Mouse (Mus musculus): ENCODE data around the gene Cdkl3. TPM values are rescaled to one million over a fixed set of nuclear protein-coding genes. Genes with fewer than 3 reads are reported as not detected.

The Cdkl3 gene
- total RNA-seq, 2 experiments from 2014 or later: 13.6 to 13.7 TPM

GRCm38 (mm10) chr11:51971644-51972043 lies 32.4 kb upstream of the Cdkl3 start:
- Histone ChIP-seq H3K4me3 (no peak overlapping the region), H3K27ac (no peak overlapping the region)
- no peak for TF ChIP-seq CTCF (conservative IDR thresholded peaks at IDR 0.05)
- no peak for DNase-seq (ENCODE audit: low spot score in 2 of 2)

GRCm38 (mm10) chr11:51999611-52000289 lies 4.3 kb upstream of the Cdkl3 start:
- DNase-seq (ENCODE audit: low spot score in 2 of 2): no peak
- Histone ChIP-seq H3K4me3 (peak overlapping the region; percentile 99), H3K27ac (peak overlapping the region; percentile 100)
- TF ChIP-seq CTCF (conservative IDR thresholded peaks at IDR 0.05): no peak

GRCm38 (mm10) chr11:52000290-52000962 lies 3.6 kb upstream of the Cdkl3 start, which contains the start of gene Ube2b:
Ube2b (minus strand) TSS chr11:52000762.
- DNase-seq (ENCODE audit: low spot score in 2 of 2): peak; percentile 93 to 96
- peak within 1 kb of the TSS; percentile 99 for H3K4me3 ChIP-seq
- peak within 1 kb of the TSS; percentile 100 for H3K27ac ChIP-seq
- TF ChIP-seq CTCF (conservative IDR thresholded peaks at IDR 0.05): no peak

GRCm38 (mm10) chr11:52001341-52001740 lies 2.7 kb upstream of the Cdkl3 start:
- TF ChIP-seq CTCF (conservative IDR thresholded peaks at IDR 0.05): no peak
- peak overlapping the region; percentile 99; the same call in 1 of the 2 replicates for H3K4me3 ChIP-seq
- DNase-seq (ENCODE audit: low spot score in 2 of 2): no peak
- peak overlapping the region; percentile 100 for H3K27ac ChIP-seq

- no peak for TF ChIP-seq CTCF (conservative IDR thresholded peaks at IDR 0.05)
- Histone ChIP-seq H3K27ac (peak overlapping the region; percentile 100; the same call in 1 of the 2 replicates), H3K4me3 (no peak overlapping the region)
- DNase-seq (ENCODE audit: low spot score in 2 of 2): no peak
Measured at GRCm38 (mm10) chr11:52001861-52002260, 2.2 kb upstream of the Cdkl3 start.

GRCm38 (mm10) chr11:52002842-52003504 lies 1.0 kb upstream of the Cdkl3 start:
- H3K27ac ChIP-seq: peak overlapping the region; percentile 95
- TF ChIP-seq CTCF (conservative IDR thresholded peaks at IDR 0.05): peak; percentile 43
- DNase-seq (ENCODE audit: low spot score in 2 of 2): no peak
- H3K4me3 ChIP-seq: peak overlapping the region; percentile 82

- Histone ChIP-seq H3K27ac (peak overlapping the region; percentile 95), H3K4me3 (peak overlapping the region; percentile 82)
- TF ChIP-seq CTCF (conservative IDR thresholded peaks at IDR 0.05): no peak
- no peak for DNase-seq (ENCODE audit: low spot score in 2 of 2)
Measured at GRCm38 (mm10) chr11:52003505-52003771, 583 bp upstream of the Cdkl3 start.

GRCm38 (mm10) chr11:52005586-52005985 lies 1.6 kb downstream of the Cdkl3 start:
- no peak for TF ChIP-seq CTCF (conservative IDR thresholded peaks at IDR 0.05)
- Histone ChIP-seq H3K27ac (no peak overlapping the region), H3K4me3 (no peak overlapping the region)
- DNase-seq (ENCODE audit: low spot score in 2 of 2): no peak

GRCm38 (mm10) chr11:52011011-52011410 lies 7.0 kb downstream of the Cdkl3 start:
- H3K27ac ChIP-seq: no peak overlapping the region
- H3K4me3 ChIP-seq: no peak overlapping the region
- no peak for DNase-seq (ENCODE audit: low spot score in 2 of 2)
- no peak for TF ChIP-seq CTCF (conservative IDR thresholded peaks at IDR 0.05)

GRCm38 (mm10) chr11:52011541-52011940 lies 7.5 kb downstream of the Cdkl3 start:
- DNase-seq (ENCODE audit: low spot score in 2 of 2): no peak
- H3K4me3 ChIP-seq: no peak overlapping the region
- no peak for TF ChIP-seq CTCF (conservative IDR thresholded peaks at IDR 0.05)
- no peak overlapping the region for H3K27ac ChIP-seq

- TF ChIP-seq CTCF (conservative IDR thresholded peaks at IDR 0.05): no peak
- Histone ChIP-seq H3K27ac (no peak overlapping the region), H3K4me3 (no peak overlapping the region)
- DNase-seq (ENCODE audit: low spot score in 2 of 2): no peak
Measured at GRCm38 (mm10) chr11:52018217-52018616, 14.2 kb downstream of the Cdkl3 start.

GRCm38 (mm10) chr11:52032356-52032755 lies 28.3 kb downstream of the Cdkl3 start:
- TF ChIP-seq CTCF (conservative IDR thresholded peaks at IDR 0.05): no peak
- H3K27ac ChIP-seq: no peak overlapping the region
- no peak overlapping the region for H3K4me3 ChIP-seq
- DNase-seq (ENCODE audit: low spot score in 2 of 2): no peak

GRCm38 (mm10) chr11:52033953-52034352 lies 29.9 kb downstream of the Cdkl3 start:
- peak; percentile 55 to 76 for DNase-seq (ENCODE audit: low spot score in 2 of 2)

More at GRCm38 (mm10) chr11:52033953-52034352, 29.9 kb downstream of the Cdkl3 start:
- no peak for TF ChIP-seq CTCF (conservative IDR thresholded peaks at IDR 0.05)
- Histone ChIP-seq H3K4me3 (no peak overlapping the region), H3K27ac (peak overlapping the region; percentile 43; the same call in 1 of the 2 replicates)
